Mouse (Mus musculus) spleen, adult 2 months (tissue): ENCODE data around the gene Prpf40b.

Source experiments
- CTCF ChIP-seq: fragments of 200-500 bp; IDR thresholded peaks from 2 replicates; pipeline ENCODE4 v1.5.1; 2011; ENCODE audit warnings: mild to moderate bottlenecking, inconsistent platforms; ENCODE audit not compliant: insufficient read depth, insufficient read length, insufficient replicate concordance; ENCODE audit errors: extremely low read depth
- POLR2A ChIP-seq: fragments of 200-500 bp; IDR thresholded peaks from 2 replicates; pipeline ENCODE4 v1.6.1; 2011; ENCODE audit warnings: low read depth, low read length, inconsistent platforms

DNA sequence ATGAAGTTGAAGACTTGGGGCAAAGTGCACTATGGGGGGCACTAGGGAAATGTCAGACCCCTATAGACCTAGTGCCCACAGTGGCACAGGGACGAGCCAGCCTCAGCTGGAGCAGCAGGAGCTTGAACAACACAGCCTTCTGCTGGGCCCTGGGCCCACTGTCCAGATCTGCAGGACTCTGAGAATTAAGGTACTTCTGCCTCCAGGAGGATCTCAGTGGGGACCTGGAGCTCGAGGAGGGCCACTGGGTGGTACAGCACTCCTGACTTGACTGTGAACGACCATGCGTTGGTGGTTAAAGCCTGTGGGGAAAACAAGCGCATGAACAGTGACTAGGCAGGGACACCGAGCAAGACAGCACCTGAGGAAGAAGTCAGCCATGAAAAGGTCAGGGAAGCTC, 23.2 kb downstream of the Prpf40b start:
- TF ChIP-seq CTCF (no peak), POLR2A (no peak)
